Mouse (Mus musculus) ES-E14 (cell line): ENCODE data around the gene Tchhl1. TPM values are rescaled to one million over a fixed set of nuclear protein-coding genes. Genes with fewer than 3 reads are reported as not detected.

ENCODE experiments used
- DNase-seq: peaks from one replicate; pipeline ENCODE4 v3.0.0-alpha.2; 2013; ENCODE audit warnings: low read depth, low spot score
- H3K27ac ChIP-seq: 2 replicates; pipeline ENCODE4 v1.5.1; 2012; ENCODE audit warnings: low read depth, mild to moderate bottlenecking, low read length, moderate library complexity, mixed read lengths; ENCODE audit not compliant: poor library complexity, insufficient read depth, severe bottlenecking
- H3K36me3 ChIP-seq: 2 replicates; pipeline ENCODE4 v1.6.1; 2012; ENCODE audit warnings: mild to moderate bottlenecking, low read length, moderate library complexity, mixed read lengths; ENCODE audit not compliant: control insufficient read depth, poor library complexity, insufficient read depth, severe bottlenecking
- H3K4me1 ChIP-seq, 2 experiments: fragments of 150-350 bp in 1 of 2; sonication (generic) in 1 of 2; 2 replicates each; pipeline ENCODE4 v1.6.1; 2012; ENCODE audit warnings: low read length in 2 of 2, mild to moderate bottlenecking in 1 of 2, mixed read lengths in 1 of 2; ENCODE audit not compliant: control insufficient read depth in 2 of 2, insufficient read depth in 2 of 2, poor library complexity in 1 of 2
- H3K4me3 ChIP-seq, 2 experiments: fragments of 150-350 bp in 1 of 2; sonication (generic) in 1 of 2; 2 replicates each; pipeline ENCODE4 v1.5.1; 2012; ENCODE audit warnings: low read length in 2 of 2, low read depth in 1 of 2, mild to moderate bottlenecking in 1 of 2, mixed read lengths in 1 of 2; ENCODE audit not compliant: insufficient read depth in 1 of 2, poor library complexity in 1 of 2, severe bottlenecking in 1 of 2
- H3K9ac ChIP-seq: 2 replicates; pipeline ENCODE4 v1.6.1; 2012; ENCODE audit warnings: low read depth, mild to moderate bottlenecking, low read length, mixed read lengths; ENCODE audit not compliant: poor library complexity, insufficient read depth, severe bottlenecking
- H3K9me3 ChIP-seq: fragments of 150-350 bp; sonication (generic); 2 replicates; pipeline ENCODE4 v1.6.1; 2012; ENCODE audit warnings: low read depth, mild to moderate bottlenecking, low read length; ENCODE audit not compliant: control insufficient read depth, insufficient read depth
- CHD2 ChIP-seq: IDR thresholded peaks from 2 replicates; pipeline ENCODE4 v1.6.1; 2014; ENCODE audit warnings: mild to moderate bottlenecking, low read depth, low read length, inconsistent platforms
- HCFC1 ChIP-seq: IDR thresholded peaks from 2 replicates; pipeline ENCODE4 v1.6.1; 2012; ENCODE audit warnings: low read length, inconsistent platforms, borderline replicate concordance; ENCODE audit not compliant: insufficient read depth
- MAFK ChIP-seq: IDR thresholded peaks from 2 replicates; pipeline ENCODE4 v1.6.1; 2014; ENCODE audit warnings: mild to moderate bottlenecking, low read depth, low read length, inconsistent platforms; ENCODE audit not compliant: insufficient read depth
- ZC3H11A ChIP-seq: IDR thresholded peaks from 2 replicates; pipeline ENCODE4 v1.6.1; 2012; ENCODE audit warnings: low read depth, mild to moderate bottlenecking, inconsistent platforms, low read length, borderline replicate concordance
- ZNF384 ChIP-seq: IDR thresholded peaks from 2 replicates; pipeline ENCODE4 v1.6.1; 2012; ENCODE audit warnings: low read depth, low read length, inconsistent platforms
- in situ Hi-C, 2 experiments: fragments of 600-800 bp; cut with MboI; formaldehyde crosslinking; loops; one replicate each; pipeline ENCODE4 v1.15.1; 2025; ENCODE audit warnings: low sequenced_read_pairs in 2 of 2, inconsistent platforms in 1 of 2; ENCODE audit not compliant: unreplicated experiment in 2 of 2
- total RNA-seq: library from RNA; depleted of rRNA; stranded (reverse); fragments of 300-350 nt; gene quantifications from 2 replicates; pipeline ENCODE4 v1.2.3, GENCODE M21; 2012; rRNA removed

Gene Tchhl1
- total RNA-seq, result not detected in 2 replicates

- in situ Hi-C loops, result no loop called here
Observed at GRCm38 (mm10) chr3:93468561-93468960, at the start of gene Tchhl1. Gene Tchhl1 (plus strand): TSS chr3:93468754.

GRCm38 (mm10) chr3:93431673-93432072, 36.9 kb upstream of the Tchhl1 start:
- Histone ChIP-seq H3K4me1 (0 out of 4 replicates have a peak, but pooled peaks cover 0 to 2% of the 10 kb centered on the region in 2 experiments), H3K36me3 (no peaks in the 10 kb centered on the region), H3K27ac (no peak overlapping the region), H3K9ac (no peak overlapping the region), H3K9me3 (no peaks in the 10 kb centered on the region), H3K4me3 (no peak overlapping the region)
- peak; percentile 58; the same call in 1 of the 2 replicates for TF ChIP-seq MAFK
- TF ChIP-seq ZNF384, result no peak
- DNase-seq, result peak; percentile 15
- in situ Hi-C loops, result no loop called here

More at GRCm38 (mm10) chr3:93468561-93468960, at the start of gene Tchhl1:
- H3K4me1 ChIP-seq, result no peaks in the 10 kb centered on the region
- no peaks in the 10 kb centered on the region for H3K36me3 ChIP-seq
- H3K4me3 ChIP-seq, result no peak within 1 kb of the TSS
- DNase-seq, result no peak
- H3K27ac ChIP-seq, result no peak within 1 kb of the TSS
- H3K9me3 ChIP-seq, result no peaks in the 10 kb centered on the region
- no peak within 1 kb of the TSS for H3K9ac ChIP-seq
- TF ChIP-seq HCFC1, result no peak
- no peak for TF ChIP-seq CHD2
- no peak for TF ChIP-seq ZNF384
- TF ChIP-seq ZC3H11A, result no peak
- TF ChIP-seq MAFK, result no peak

GRCm38 (mm10) chr3:93442030-93442429, 26.5 kb upstream of the Tchhl1 start, which contains the start of gene Tchh:
Gene Tchh (plus strand): TSS chr3:93442330.
- in situ Hi-C loops, result no loop called here
- H3K9me3 ChIP-seq, result no peaks in the 10 kb centered on the region
- H3K9ac ChIP-seq, result no peak within 1 kb of the TSS
- DNase-seq, result no peak
- no peak within 1 kb of the TSS for H3K4me3 ChIP-seq
- H3K4me1 ChIP-seq, result peaks cover 0 to 3% of the 10 kb centered on the region in 2 experiments; a peak in 1 of 4 replicates
- H3K36me3 ChIP-seq, result no peaks in the 10 kb centered on the region
- TF ChIP-seq CHD2 (no peak), ZC3H11A (no peak), ZNF384 (no peak), MAFK (no peak), HCFC1 (no peak)
- no peak within 1 kb of the TSS for H3K27ac ChIP-seq

GRCm38 (mm10) chr3:93443501-93444101, 25.0 kb upstream of the Tchhl1 start:
- TF ChIP-seq ZC3H11A, result no peak
- TF ChIP-seq ZNF384, result no peak
- no peak for TF ChIP-seq MAFK
- no peak for TF ChIP-seq CHD2
- TF ChIP-seq HCFC1, result no peak

More at GRCm38 (mm10) chr3:93443501-93444101, 25.0 kb upstream of the Tchhl1 start:
- Histone ChIP-seq H3K9me3 (no peaks in the 10 kb centered on the region), H3K36me3 (no peaks in the 10 kb centered on the region), H3K27ac (no peak overlapping the region), H3K9ac (0 out of 2 replicates have a peak overlapping the region, but pooled peaks have one; percentile 35), H3K4me3 (peak overlapping the region; percentile 54 to 55), H3K4me1 (peaks cover 0 to 5% of the 10 kb centered on the region in 2 experiments; a peak in 1 of 4 replicates)
- peak; percentile 34 for DNase-seq
- in situ Hi-C loops, result no loop called here
